Mouse (Mus musculus) hindbrain, embryonic 14.5 days (tissue): ENCODE results near the gene Ptprg. TPM values are rescaled to one million over a fixed set of nuclear protein-coding genes. Genes with fewer than 3 reads are reported as not detected.
A peak's percentile ranks its signal among the peaks of the same experiment; 100 is the strongest.

Experiments used
- ATAC-seq: fragments of 200-750 bp; cut with Nextera tagmentation; 2 replicates; pipeline ENCODE4 v1.8.0; 2017; ENCODE audit warnings: moderate number of reproducible peaks, mild to moderate bottlenecking, moderate TSS enrichment, moderate library complexity; ENCODE audit not compliant: low FRiP score
- DNase-seq: peaks from one replicate; pipeline ENCODE4 v3.0.0-alpha.2; 2015; ENCODE audit warnings: low spot score
- H3K27ac ChIP-seq: fragments of 300-500 bp; sonication (generic); 2 replicates; pipeline ENCODE4 v1.5.1; 2014; ENCODE audit warnings: mild to moderate bottlenecking, moderate library complexity
- H3K27me3 ChIP-seq: fragments of 300-500 bp; sonication (generic); 2 replicates; pipeline ENCODE4 v1.6.1; 2014; ENCODE audit warnings: mild to moderate bottlenecking, low read length, mixed read lengths; ENCODE audit not compliant: control insufficient read depth, insufficient read depth
- H3K36me3 ChIP-seq: fragments of 300-500 bp; sonication (generic); replicated peaks from 2 replicates; pipeline ENCODE4 v1.6.1; 2014; ENCODE audit not compliant: control insufficient read depth, insufficient read depth
- H3K4me1 ChIP-seq: fragments of 300-500 bp; sonication (generic); replicated peaks from 2 replicates; pipeline ENCODE4 v1.6.1; 2014; ENCODE audit warnings: antibody characterized with exemption, low read length, mixed read lengths; ENCODE audit not compliant: control insufficient read depth, insufficient read depth
- H3K4me2 ChIP-seq: fragments of 300-500 bp; sonication (generic); replicated peaks from 2 replicates; pipeline ENCODE4 v1.6.1; 2014; ENCODE audit warnings: mild to moderate bottlenecking, moderate library complexity
- H3K4me3 ChIP-seq: fragments of 300-500 bp; sonication (generic); replicated peaks from 2 replicates; pipeline ENCODE4 v1.5.1; 2014; ENCODE audit warnings: mild to moderate bottlenecking, low read length
- H3K9ac ChIP-seq: fragments of 300-500 bp; sonication (generic); 2 replicates; pipeline ENCODE4 v1.6.1; 2014
- H3K9me3 ChIP-seq: fragments of 300-500 bp; sonication (generic); 2 replicates; pipeline ENCODE4 v1.6.1; 2016; ENCODE audit warnings: low read length; ENCODE audit not compliant: control insufficient read depth
- WGBS: fragments of 180-500 bp; shearing (Covaris S2); extraction: QIAGEN DNeasy Blood & Tissue Kit; methylation state at CpG from one replicate; pipeline ENCODE4 v1.1.7; 2014; 5-methylcytosine and 5-hydroxymethylcytosine counted together
- polyA plus RNA-seq: library from polyadenylated mRNA; unstranded; fragments of >200 nt; fragmentation: Nextera tagmentation; extraction: Ambion mirVana; gene quantifications from 2 replicates; pipeline ENCODE4 v1.2.1, GENCODE M21; 2014

Gene Ptprg
- polyA plus RNA-seq, 1 experiment from 2014 or later, result 49.0 TPM

DNA sequence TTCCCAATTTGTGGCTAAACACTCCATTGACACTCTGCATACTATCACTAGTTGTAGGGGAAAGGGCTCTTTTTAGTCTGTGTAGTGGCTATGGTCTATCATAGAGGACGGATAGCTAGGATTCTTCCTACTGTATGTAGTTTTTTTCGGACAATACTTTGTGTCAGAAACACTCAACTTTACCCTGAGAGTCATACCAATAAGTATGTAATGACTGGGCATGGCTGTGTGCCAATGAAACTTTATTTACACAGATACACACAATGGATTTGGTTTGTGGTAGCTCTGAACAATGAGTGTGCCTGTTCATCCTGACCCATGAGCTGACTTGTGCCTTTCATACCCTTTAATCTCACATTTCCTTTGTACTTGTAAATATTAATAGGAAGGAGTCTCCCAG, 127.3 kb downstream of the Ptprg start:
- Histone ChIP-seq H3K36me3 (no peaks in the 10 kb centered on the region), H3K27ac (no peak overlapping the region)

DNA sequence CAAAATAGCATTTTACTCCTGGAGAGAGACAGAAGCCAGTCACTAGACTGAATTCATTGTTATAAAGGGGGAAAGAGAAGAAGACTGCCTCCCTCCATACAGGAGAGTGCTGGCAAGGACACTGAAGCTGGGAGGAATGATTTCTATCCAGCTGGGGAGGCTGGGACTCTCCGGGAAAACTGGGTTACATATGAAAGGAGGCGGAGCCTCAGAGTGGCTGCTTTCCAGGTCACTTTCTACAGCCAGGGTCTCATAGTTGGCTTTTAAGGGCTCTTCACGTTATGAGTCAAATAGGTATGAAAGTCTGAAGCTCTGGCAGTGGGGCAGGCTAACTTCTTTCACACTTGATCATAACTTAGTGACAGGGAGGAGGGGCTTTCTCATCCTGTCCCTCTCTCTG, 129.1 kb downstream of the Ptprg start:
- ATAC-seq, result no peak
- WGBS, result 33% methylated on average over 3 of the region's 3 CpGs
- no peaks in the 10 kb centered on the region for H3K27me3 ChIP-seq
- DNase-seq, result no peak
- H3K9ac ChIP-seq, result no peak overlapping the region
- no peaks in the 10 kb centered on the region for H3K36me3 ChIP-seq
- no peaks in the 10 kb centered on the region for H3K9me3 ChIP-seq
- no peak overlapping the region for H3K4me2 ChIP-seq
- H3K4me3 ChIP-seq, result no peak overlapping the region
- no peak overlapping the region for H3K27ac ChIP-seq
- peaks cover 23% of the 10 kb centered on the region for H3K4me1 ChIP-seq

More for the DNA sequence above, 127.3 kb downstream of the Ptprg start:
- 76% methylated on average over 2 of the region's 2 CpGs for WGBS
- DNase-seq (no peak), ATAC-seq (no peak)
- no peak overlapping the region for H3K4me2 ChIP-seq
- no peak overlapping the region for H3K4me3 ChIP-seq
- peaks cover 28% of the 10 kb centered on the region for H3K4me1 ChIP-seq
- H3K9me3 ChIP-seq, result no peaks in the 10 kb centered on the region
- H3K9ac ChIP-seq, result no peak overlapping the region
- H3K27me3 ChIP-seq, result no peaks in the 10 kb centered on the region

DNA sequence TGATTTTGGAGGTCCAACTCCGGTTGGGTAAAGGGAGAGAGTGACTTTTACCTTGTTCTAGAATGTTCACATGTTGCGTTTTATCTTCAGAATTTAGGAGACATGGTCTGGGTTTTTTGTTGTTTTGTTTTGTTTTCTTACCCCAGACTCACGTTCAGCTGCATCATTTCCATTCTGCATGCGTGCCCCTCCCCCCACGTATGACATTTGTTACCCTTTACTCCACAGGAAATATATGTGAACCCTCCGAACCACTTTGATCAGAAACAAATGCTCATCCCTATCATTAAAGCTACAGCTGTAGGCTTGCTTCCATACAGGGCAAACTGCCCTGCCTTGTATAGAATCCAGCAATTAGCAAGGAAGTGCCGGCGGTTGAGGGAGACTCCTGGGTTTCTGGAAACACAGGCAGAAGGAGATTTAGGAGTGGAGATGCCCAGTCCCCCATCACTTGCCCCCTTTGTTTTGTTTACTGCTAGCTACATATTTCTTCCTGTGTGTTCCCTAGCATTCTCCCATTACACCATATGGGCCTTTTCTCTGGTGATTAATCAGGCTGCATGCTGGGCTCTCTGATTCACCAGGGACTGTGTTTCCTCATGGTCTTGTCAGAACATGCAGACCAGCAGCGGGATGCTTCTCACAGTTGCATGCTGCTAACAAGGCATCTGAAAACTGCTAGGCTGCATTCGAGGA, 130.2 kb downstream of the Ptprg start:
- peak overlapping the region; percentile 15 for H3K27ac ChIP-seq
- WGBS, result 39% methylated on average over 10 of the region's 10 CpGs
- H3K4me2 ChIP-seq, result no peak overlapping the region
- H3K9ac ChIP-seq, result no peak overlapping the region
- no peaks in the 10 kb centered on the region for H3K9me3 ChIP-seq
- no peaks in the 10 kb centered on the region for H3K27me3 ChIP-seq
- ATAC-seq (peak; percentile 63; the same call in 1 of the 2 replicates), DNase-seq (no peak)
- no peaks in the 10 kb centered on the region for H3K36me3 ChIP-seq
- H3K4me1 ChIP-seq, result peaks cover 23% of the 10 kb centered on the region
- no peak overlapping the region for H3K4me3 ChIP-seq

DNA sequence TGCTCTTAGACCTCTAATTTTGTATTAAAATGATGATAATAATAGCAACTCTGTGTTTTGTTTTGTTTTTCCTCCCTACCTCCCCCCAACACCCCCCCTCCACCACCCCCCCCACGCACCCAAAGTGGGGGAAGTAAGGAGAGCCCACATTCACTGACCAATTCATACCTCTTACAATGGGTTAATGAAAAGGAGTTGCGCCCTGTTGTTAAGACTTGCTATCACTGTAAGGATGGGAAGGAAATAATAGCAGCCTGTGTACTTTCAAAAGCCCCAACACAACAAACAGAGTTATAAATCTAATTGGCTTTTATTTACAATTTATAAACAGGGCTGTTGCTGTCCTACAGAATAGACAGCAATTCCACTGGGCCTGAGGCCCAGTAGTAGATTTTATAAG, 130.8 kb downstream of the Ptprg start:
- no peaks in the 10 kb centered on the region for H3K36me3 ChIP-seq
- DNase-seq (no peak), ATAC-seq (no peak)
- H3K9ac ChIP-seq, result no peak overlapping the region
- H3K4me3 ChIP-seq, result no peak overlapping the region
- H3K27me3 ChIP-seq, result no peaks in the 10 kb centered on the region
- no peaks in the 10 kb centered on the region for H3K9me3 ChIP-seq
- no peak overlapping the region for H3K27ac ChIP-seq
- no peak overlapping the region for H3K4me2 ChIP-seq
- WGBS, result 29% methylated on average over 2 of the region's 2 CpGs
- H3K4me1 ChIP-seq, result peaks cover 27% of the 10 kb centered on the region

DNA sequence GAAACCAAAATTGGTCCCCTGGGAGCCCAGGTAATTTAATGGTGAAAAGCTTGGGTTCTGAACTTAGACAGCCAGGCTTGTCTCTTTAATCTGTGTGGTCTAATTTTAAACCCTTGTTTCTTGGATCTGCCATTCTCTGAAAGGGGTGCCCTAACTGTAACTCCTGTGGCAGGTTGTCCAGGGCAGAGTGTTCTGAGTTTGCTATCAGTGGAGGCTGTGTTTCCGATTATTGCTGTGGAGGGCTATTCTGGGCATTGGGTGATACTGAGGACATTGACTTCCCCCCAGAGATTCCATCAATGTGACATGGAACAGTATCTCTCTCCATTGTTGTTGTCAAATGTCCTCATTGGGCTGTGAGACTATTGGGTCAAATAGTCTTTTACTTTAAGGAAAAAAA, 134.2 kb downstream of the Ptprg start:
- Histone ChIP-seq H3K36me3 (no peaks in the 10 kb centered on the region), H3K27me3 (no peaks in the 10 kb centered on the region), H3K27ac (no peak overlapping the region), H3K9me3 (no peaks in the 10 kb centered on the region), H3K4me2 (no peak overlapping the region), H3K4me3 (no peak overlapping the region), H3K9ac (no peak overlapping the region), H3K4me1 (peaks cover 22% of the 10 kb centered on the region)
- ATAC-seq (no peak), DNase-seq (no peak)
- WGBS, result 92% methylated on average over 1 of the region's 1 CpGs

DNA sequence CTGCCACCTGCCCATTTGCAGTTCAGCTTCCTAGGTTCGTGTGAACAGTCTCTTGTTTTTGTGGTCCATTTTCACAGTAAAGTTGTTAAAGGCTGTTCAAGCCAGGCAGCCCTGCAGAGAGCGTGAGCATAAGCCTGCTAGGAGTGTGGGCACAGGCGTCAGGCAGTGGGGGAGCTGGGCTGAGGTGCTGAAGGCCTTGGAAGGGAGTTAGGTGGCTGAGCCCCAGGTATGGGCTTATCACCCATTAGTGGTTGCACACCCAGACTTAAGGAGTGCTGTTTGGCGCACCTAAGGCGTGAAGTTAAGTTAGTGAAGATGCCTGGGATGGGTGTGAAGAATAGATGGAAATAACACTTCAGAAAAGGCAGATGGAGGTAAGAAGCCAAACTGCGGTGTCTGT, 134.8 kb downstream of the Ptprg start:
- Histone ChIP-seq H3K36me3 (no peaks in the 10 kb centered on the region), H3K4me1 (peaks cover 16% of the 10 kb centered on the region), H3K27me3 (no peaks in the 10 kb centered on the region), H3K4me2 (no peak overlapping the region), H3K9ac (no peak overlapping the region), H3K4me3 (no peak overlapping the region), H3K27ac (no peak overlapping the region), H3K9me3 (no peaks in the 10 kb centered on the region)
- DNase-seq (no peak), ATAC-seq (no peak)
- WGBS, result 80% methylated on average over 6 of the region's 6 CpGs

DNA sequence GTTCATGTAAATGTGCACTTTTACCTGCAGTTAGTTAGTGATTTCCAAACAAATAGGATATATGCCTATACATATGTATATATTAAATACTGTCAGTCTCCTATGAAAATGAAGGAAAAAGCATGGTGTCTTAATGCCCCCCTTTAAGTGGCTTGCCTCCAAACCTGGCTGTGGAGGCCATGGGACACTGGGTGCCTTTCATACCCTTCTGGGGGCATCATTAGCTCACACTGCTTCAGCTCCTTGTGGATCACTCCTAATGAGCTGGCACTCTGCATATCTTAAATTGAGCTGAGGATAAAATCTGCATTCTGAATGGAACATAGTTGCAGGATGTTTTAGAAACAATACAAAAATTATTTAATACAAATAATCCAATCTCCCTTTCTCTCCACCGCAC, 136.7 kb downstream of the Ptprg start:
- no peak for DNase-seq
- no peak for ATAC-seq
- no peaks in the 10 kb centered on the region for H3K9me3 ChIP-seq
- no peaks in the 10 kb centered on the region for H3K36me3 ChIP-seq
- no peak overlapping the region for H3K4me2 ChIP-seq
- WGBS, result 86% methylated on average over 1 of the region's 1 CpGs
- no peak overlapping the region for H3K27ac ChIP-seq
- H3K27me3 ChIP-seq, result no peaks in the 10 kb centered on the region
- H3K4me3 ChIP-seq, result no peak overlapping the region
- H3K9ac ChIP-seq, result no peak overlapping the region
- peaks cover 7% of the 10 kb centered on the region; the same call in 1 of the 2 replicates for H3K4me1 ChIP-seq

DNA sequence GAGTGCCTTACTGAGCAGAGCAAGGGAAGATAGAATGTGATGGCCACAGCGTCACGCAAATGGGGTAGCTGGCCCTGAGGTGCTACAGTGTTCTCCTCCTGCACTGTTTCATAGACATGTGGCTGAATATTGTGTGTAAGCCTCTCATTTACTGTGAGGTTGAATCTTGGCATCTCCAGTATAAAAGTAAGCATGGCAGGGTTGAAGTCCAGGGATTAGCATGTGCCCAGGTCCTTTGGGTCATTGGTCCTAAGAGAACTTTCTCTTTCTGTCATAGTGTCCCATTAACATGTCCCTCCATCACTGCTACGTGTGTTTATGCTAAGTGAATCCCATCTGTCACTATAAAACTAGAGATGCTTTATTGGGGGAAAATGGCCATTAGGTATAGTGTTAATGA, 138.2 kb downstream of the Ptprg start:
- H3K36me3 ChIP-seq, result no peaks in the 10 kb centered on the region
- no peak overlapping the region for H3K27ac ChIP-seq
- 87% methylated on average over 3 of the region's 3 CpGs for WGBS
- DNase-seq, result no peak
- H3K9me3 ChIP-seq, result no peaks in the 10 kb centered on the region
- peaks cover 15% of the 10 kb centered on the region; the same call in 1 of the 2 replicates for H3K4me1 ChIP-seq
- no peaks in the 10 kb centered on the region for H3K27me3 ChIP-seq
- H3K9ac ChIP-seq, result no peak overlapping the region
- H3K4me2 ChIP-seq, result no peak overlapping the region
- H3K4me3 ChIP-seq, result no peak overlapping the region
- ATAC-seq, result no peak

DNA sequence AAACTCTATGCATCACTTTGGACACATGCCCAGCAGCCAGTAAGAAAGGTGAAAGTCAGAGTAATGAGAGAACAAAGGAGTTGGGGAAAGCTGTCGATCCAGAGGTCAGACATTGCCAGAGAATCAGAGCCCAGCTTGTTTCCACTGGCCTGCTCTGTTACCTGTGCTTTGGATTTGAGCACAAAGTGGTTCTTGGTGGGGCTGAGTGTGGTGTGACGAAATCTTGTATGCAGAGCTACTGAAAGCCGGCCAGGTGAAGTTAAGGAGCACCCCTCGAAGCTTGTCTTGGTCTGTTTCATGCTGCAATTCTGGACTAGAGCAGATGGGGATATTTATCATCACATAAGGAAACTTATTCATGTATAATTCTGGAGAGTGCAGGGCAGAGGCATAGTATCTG, 145.5 kb downstream of the Ptprg start:
- no peak overlapping the region for H3K4me3 ChIP-seq
- ATAC-seq, result no peak
- no peak overlapping the region for H3K27ac ChIP-seq
- H3K4me2 ChIP-seq, result no peak overlapping the region
- H3K27me3 ChIP-seq, result no peaks in the 10 kb centered on the region
- H3K9ac ChIP-seq, result no peak overlapping the region
- no peak for DNase-seq
- 79% methylated on average over 4 of the region's 4 CpGs for WGBS
- H3K4me1 ChIP-seq, result peaks cover 18% of the 10 kb centered on the region
- H3K9me3 ChIP-seq, result no peaks in the 10 kb centered on the region
- no peaks in the 10 kb centered on the region for H3K36me3 ChIP-seq

DNA sequence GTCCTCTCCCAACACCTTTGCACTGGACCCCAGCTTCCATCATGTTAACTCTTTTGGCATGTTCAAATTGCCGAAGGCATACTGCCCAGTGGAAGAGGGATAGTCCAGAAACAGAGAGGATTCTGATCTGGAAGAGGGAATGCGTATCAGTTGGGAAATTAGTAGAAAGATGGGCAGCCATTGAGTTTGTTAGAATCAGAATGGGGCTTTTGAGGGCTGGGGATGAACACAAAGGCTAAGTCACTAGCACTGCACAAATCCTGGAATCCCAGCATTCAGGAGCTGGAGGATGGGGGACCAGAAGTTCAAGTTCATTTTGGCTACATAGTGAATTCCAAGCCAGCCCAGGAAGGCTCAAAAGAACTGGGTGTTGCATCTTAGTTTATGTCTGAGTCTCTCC, 146.3 kb downstream of the Ptprg start:
- Histone ChIP-seq H3K27ac (no peak overlapping the region), H3K4me2 (no peak overlapping the region), H3K4me3 (no peak overlapping the region), H3K4me1 (peaks cover 18% of the 10 kb centered on the region), H3K9me3 (no peaks in the 10 kb centered on the region), H3K9ac (no peak overlapping the region), H3K27me3 (no peaks in the 10 kb centered on the region), H3K36me3 (no peaks in the 10 kb centered on the region)
- DNase-seq (no peak), ATAC-seq (no peak)
- WGBS, result 92% methylated on average over 2 of the region's 2 CpGs
